Mouse (Mus musculus) heart, postnatal 0 days (tissue): ENCODE results near the gene 2010300C02Rik.

ENCODE experiments used
- CTCF ChIP-seq: IDR thresholded peaks from 2 replicates; pipeline ENCODE4 v1.5.1; 2016; ENCODE audit warnings: antibody characterized with exemption, control low read depth, low read depth
- EP300 ChIP-seq: IDR thresholded peaks from 2 replicates; pipeline ENCODE4 v1.6.1; 2016; ENCODE audit warnings: antibody characterized with exemption, low read depth

DNA sequence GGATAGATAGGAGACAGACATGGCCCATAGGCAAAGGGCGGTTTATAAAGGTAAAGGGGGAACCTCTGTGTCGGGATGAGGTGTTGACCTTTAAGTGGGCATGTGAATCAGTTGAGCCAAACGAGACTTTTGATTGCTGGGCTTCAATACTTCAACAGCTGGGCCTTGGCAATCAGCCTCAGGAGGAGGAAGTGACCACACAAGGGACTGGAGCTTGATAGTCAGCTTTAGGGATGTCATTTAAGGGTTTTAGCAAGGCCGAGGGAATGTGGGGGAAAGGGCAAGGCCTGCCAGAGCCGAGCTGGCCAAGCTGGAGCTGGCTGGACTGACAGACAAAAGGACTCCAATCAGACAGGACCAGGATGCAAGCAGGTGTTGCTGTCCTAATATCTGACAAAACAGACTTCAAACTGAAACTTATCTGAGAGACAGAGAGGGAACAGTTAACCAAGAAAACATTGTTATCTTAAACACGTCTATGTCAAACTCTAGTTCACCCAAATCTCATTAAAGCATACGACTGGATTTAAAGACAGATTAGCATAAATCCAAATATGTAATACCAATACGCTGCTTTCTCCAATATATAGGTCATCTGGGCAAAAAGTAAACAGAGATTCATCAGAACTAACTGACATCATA lies 20.4 kb upstream of the 2010300C02Rik start:
- no peak for TF ChIP-seq CTCF
- no peak for TF ChIP-seq EP300
